Mouse (Mus musculus) cerebellum, adult 2 months (tissue): ENCODE measurements around the gene Gnaz.
A peak's percentile ranks its signal among the peaks of the same experiment; 100 is the strongest.

ENCODE experiments used
- CTCF ChIP-seq: fragments of 200-500 bp; IDR thresholded peaks from 2 replicates; pipeline ENCODE4 v1.5.1; 2011; ENCODE audit warnings: low read depth, mild to moderate bottlenecking, control low read depth, low read length, moderate library complexity, borderline replicate concordance; ENCODE audit not compliant: insufficient read depth
- POLR2A ChIP-seq: fragments of 200-500 bp; IDR thresholded peaks from 2 replicates; pipeline ENCODE4 v1.6.1; 2011; ENCODE audit warnings: low read length, control low read depth, borderline replicate concordance; ENCODE audit not compliant: insufficient read depth

- no peak for TF ChIP-seq POLR2A
- peak; percentile 45; the same call in 1 of the 2 replicates for TF ChIP-seq CTCF
These were observed 32.0 kb upstream of the Gnaz start for GRCm38 (mm10) chr10:74935016-74935415.
